Mouse (Mus musculus) limb, embryonic 10.5 days (tissue): ENCODE results near the gene Clpb. TPM values are rescaled to one million over a fixed set of nuclear protein-coding genes. Genes with fewer than 3 reads are reported as not detected.

Source experiments
- DNase-seq: peaks from one replicate; pipeline ENCODE4 v3.0.0-alpha.2; 2017; ENCODE audit warnings: low spot score
- H3K27ac ChIP-seq: fragments of 300-500 bp; sonication (generic); 2 replicates; pipeline ENCODE4 v1.5.1; 2016; ENCODE audit warnings: mild to moderate bottlenecking
- H3K27me3 ChIP-seq: fragments of 300-500 bp; sonication (generic); 2 replicates; pipeline ENCODE4 v1.6.1; 2016; ENCODE audit warnings: low read depth, mild to moderate bottlenecking; ENCODE audit not compliant: poor library complexity, severe bottlenecking
- H3K36me3 ChIP-seq: fragments of 300-500 bp; sonication (generic); 2 replicates; pipeline ENCODE4 v1.6.1; 2016; ENCODE audit warnings: mild to moderate bottlenecking, moderate library complexity
- H3K4me1 ChIP-seq: fragments of 300-500 bp; sonication (generic); 2 replicates; pipeline ENCODE4 v1.6.1; 2016
- H3K4me3 ChIP-seq: fragments of 300-500 bp; sonication (generic); 2 replicates; pipeline ENCODE4 v1.5.1; 2016; ENCODE audit warnings: mild to moderate bottlenecking, moderate library complexity
- H3K9me3 ChIP-seq: fragments of 300-500 bp; sonication (generic); replicated peaks from 2 replicates; pipeline ENCODE4 v1.6.1; 2016; ENCODE audit warnings: mild to moderate bottlenecking
- WGBS: fragments of 180-500 bp; shearing (Covaris S2); methylation state at CpG from one replicate; pipeline ENCODE4 v1.1.7; 2016; 5-methylcytosine and 5-hydroxymethylcytosine counted together
- polyA plus RNA-seq: library from polyadenylated mRNA; unstranded; fragments of >200 nt; fragmentation: Nextera tagmentation; extraction: Ambion mirVana; gene quantifications from 2 replicates; pipeline ENCODE4 v1.2.1, GENCODE M21; 2016

Gene Clpb
- polyA plus RNA-seq, 1 experiment from 2014 or later, result 62.7 TPM

- no peak overlapping the region for H3K27ac ChIP-seq
- WGBS, result 95% methylated on average over 2 of the region's 2 CpGs
- H3K4me1 ChIP-seq, result peaks cover 19% of the 10 kb centered on the region
- no peaks in the 10 kb centered on the region for H3K27me3 ChIP-seq
- no peaks in the 10 kb centered on the region for H3K9me3 ChIP-seq
- no peak for DNase-seq
- H3K36me3 ChIP-seq, result peaks cover 15% of the 10 kb centered on the region; the same call in 1 of the 2 replicates
- H3K4me3 ChIP-seq, result no peak overlapping the region
Observed at GRCm38 (mm10) chr7:101750268-101750667, 86.8 kb downstream of the Clpb start.

- no peak overlapping the region for H3K27ac ChIP-seq
- H3K27me3 ChIP-seq, result no peaks in the 10 kb centered on the region
- H3K4me3 ChIP-seq, result no peak overlapping the region
- H3K4me1 ChIP-seq, result peaks cover 5% of the 10 kb centered on the region
- 93% methylated on average over 3 of the region's 3 CpGs for WGBS
- DNase-seq, result no peak
- H3K36me3 ChIP-seq, result peaks cover 15% of the 10 kb centered on the region; the same call in 1 of the 2 replicates
- no peaks in the 10 kb centered on the region for H3K9me3 ChIP-seq
Observed at GRCm38 (mm10) chr7:101752346-101752745, 88.9 kb downstream of the Clpb start.

GRCm38 (mm10) chr7:101753492-101753891 is 90.1 kb downstream of the Clpb start:
- DNase-seq, result no peak
- Histone ChIP-seq H3K9me3 (no peaks in the 10 kb centered on the region), H3K36me3 (peaks cover 15% of the 10 kb centered on the region; the same call in 1 of the 2 replicates), H3K27me3 (no peaks in the 10 kb centered on the region), H3K4me1 (no peaks in the 10 kb centered on the region; the same call in 1 of the 2 replicates), H3K4me3 (no peak overlapping the region), H3K27ac (no peak overlapping the region)
- WGBS, result 92% methylated on average over 5 of the region's 5 CpGs

- H3K9me3 ChIP-seq, result no peaks in the 10 kb centered on the region
- no peaks in the 10 kb centered on the region for H3K4me1 ChIP-seq
- H3K4me3 ChIP-seq, result no peak overlapping the region
- no peaks in the 10 kb centered on the region for H3K27me3 ChIP-seq
- no peak overlapping the region for H3K27ac ChIP-seq
- 86% methylated on average over 2 of the region's 2 CpGs for WGBS
- peaks cover 15% of the 10 kb centered on the region; the same call in 1 of the 2 replicates for H3K36me3 ChIP-seq
- DNase-seq, result no peak
Observed at GRCm38 (mm10) chr7:101754416-101754815, 91.0 kb downstream of the Clpb start.

GRCm38 (mm10) chr7:101755301-101755700 is 91.9 kb downstream of the Clpb start:
- H3K4me3 ChIP-seq, result no peak overlapping the region
- no peak for DNase-seq
- no peaks in the 10 kb centered on the region for H3K9me3 ChIP-seq
- no peaks in the 10 kb centered on the region for H3K27me3 ChIP-seq
- 95% methylated on average over 6 of the region's 6 CpGs for WGBS
- no peaks in the 10 kb centered on the region for H3K4me1 ChIP-seq
- H3K27ac ChIP-seq, result no peak overlapping the region
- H3K36me3 ChIP-seq, result peaks cover 15% of the 10 kb centered on the region; the same call in 1 of the 2 replicates

- 95% methylated on average over 11 of the region's 11 CpGs for WGBS
- no peaks in the 10 kb centered on the region for H3K27me3 ChIP-seq
- DNase-seq, result no peak
- H3K36me3 ChIP-seq, result 0 out of 2 replicates have a peak, but pooled peaks cover 9% of the 10 kb centered on the region
- no peak overlapping the region for H3K27ac ChIP-seq
- H3K4me3 ChIP-seq, result no peak overlapping the region
- H3K9me3 ChIP-seq, result no peaks in the 10 kb centered on the region
- H3K4me1 ChIP-seq, result no peaks in the 10 kb centered on the region
Observed at GRCm38 (mm10) chr7:101761899-101762780, 98.7 kb downstream of the Clpb start.

- DNase-seq, result no peak
- WGBS, result 68% methylated on average over 5 of the region's 5 CpGs
- H3K27ac ChIP-seq, result no peak overlapping the region
- H3K36me3 ChIP-seq, result 0 out of 2 replicates have a peak, but pooled peaks cover 7% of the 10 kb centered on the region
- no peaks in the 10 kb centered on the region for H3K9me3 ChIP-seq
- no peaks in the 10 kb centered on the region for H3K27me3 ChIP-seq
- no peak overlapping the region for H3K4me3 ChIP-seq
- peaks cover 15% of the 10 kb centered on the region for H3K4me1 ChIP-seq
Observed at GRCm38 (mm10) chr7:101767335-101767907, 104.0 kb downstream of the Clpb start.

GRCm38 (mm10) chr7:101770051-101770450 is 106.6 kb downstream of the Clpb start:
- H3K36me3 ChIP-seq, result peaks cover 4% of the 10 kb centered on the region; the same call in 1 of the 2 replicates

GRCm38 (mm10) chr7:101771604-101772003 is 108.2 kb downstream of the Clpb start:
- no peaks in the 10 kb centered on the region for H3K27me3 ChIP-seq
- H3K9me3 ChIP-seq, result no peaks in the 10 kb centered on the region
- peaks cover 4% of the 10 kb centered on the region; the same call in 1 of the 2 replicates for H3K36me3 ChIP-seq
- H3K4me1 ChIP-seq, result peaks cover 15% of the 10 kb centered on the region
- no peak for DNase-seq
- no peak overlapping the region for H3K4me3 ChIP-seq
- H3K27ac ChIP-seq, result no peak overlapping the region; the same call in 1 of the 2 replicates
- WGBS, result 70% methylated on average over 1 of the region's 1 CpGs

More at GRCm38 (mm10) chr7:101770051-101770450, 106.6 kb downstream of the Clpb start:
- Histone ChIP-seq H3K27me3 (no peaks in the 10 kb centered on the region), H3K4me3 (no peak overlapping the region), H3K4me1 (peaks cover 15% of the 10 kb centered on the region), H3K27ac (no peak overlapping the region), H3K9me3 (no peaks in the 10 kb centered on the region)
- DNase-seq, result no peak
- 86% methylated on average over 7 of the region's 7 CpGs for WGBS

- no peak for DNase-seq
- H3K36me3 ChIP-seq, result peaks cover 7% of the 10 kb centered on the region; the same call in 1 of the 2 replicates
- WGBS, result 74% methylated on average over 8 of the region's 8 CpGs
Observed at GRCm38 (mm10) chr7:101772687-101773086, 109.3 kb downstream of the Clpb start.

GRCm38 (mm10) chr7:101777053-101777452 is 113.6 kb downstream of the Clpb start:
- H3K27me3 ChIP-seq, result no peaks in the 10 kb centered on the region
- no peak for DNase-seq
- H3K9me3 ChIP-seq, result no peaks in the 10 kb centered on the region
- 91% methylated on average over 1 of the region's 1 CpGs for WGBS
- peaks cover 19% of the 10 kb centered on the region for H3K36me3 ChIP-seq
- no peaks in the 10 kb centered on the region for H3K4me1 ChIP-seq
- H3K27ac ChIP-seq, result no peak overlapping the region
- H3K4me3 ChIP-seq, result no peak overlapping the region

More at GRCm38 (mm10) chr7:101772687-101773086, 109.3 kb downstream of the Clpb start:
- Histone ChIP-seq H3K27me3 (no peaks in the 10 kb centered on the region), H3K9me3 (no peaks in the 10 kb centered on the region), H3K4me3 (no peak overlapping the region), H3K27ac (no peak overlapping the region), H3K4me1 (peaks cover 15% of the 10 kb centered on the region)

- Histone ChIP-seq H3K36me3 (peaks cover 3% of the 10 kb centered on the region), H3K27ac (peak within 1 kb of the TSS; percentile 50), H3K4me1 (peaks cover 40% of the 10 kb centered on the region), H3K27me3 (peaks cover 77% of the 10 kb centered on the region), H3K4me3 (peak within 1 kb of the TSS; percentile 49), H3K9me3 (no peaks in the 10 kb centered on the region)
- 1% methylated on average over 44 of the region's 45 CpGs for WGBS
- DNase-seq, result peak; percentile 40
Observed at GRCm38 (mm10) chr7:101817861-101818401, 154.5 kb downstream of the Clpb start, which contains the start of gene Phox2a. Gene Phox2a, plus strand, starts transcription at chr7:101818313.
